Mouse (Mus musculus): ENCODE data around the gene Utrn. TPM values are rescaled to one million over a fixed set of nuclear protein-coding genes. Genes with fewer than 3 reads are reported as not detected.

The Utrn gene
- total RNA-seq, 2 experiments from 2014 or later, result 41.5 to 42.8 TPM

DNA sequence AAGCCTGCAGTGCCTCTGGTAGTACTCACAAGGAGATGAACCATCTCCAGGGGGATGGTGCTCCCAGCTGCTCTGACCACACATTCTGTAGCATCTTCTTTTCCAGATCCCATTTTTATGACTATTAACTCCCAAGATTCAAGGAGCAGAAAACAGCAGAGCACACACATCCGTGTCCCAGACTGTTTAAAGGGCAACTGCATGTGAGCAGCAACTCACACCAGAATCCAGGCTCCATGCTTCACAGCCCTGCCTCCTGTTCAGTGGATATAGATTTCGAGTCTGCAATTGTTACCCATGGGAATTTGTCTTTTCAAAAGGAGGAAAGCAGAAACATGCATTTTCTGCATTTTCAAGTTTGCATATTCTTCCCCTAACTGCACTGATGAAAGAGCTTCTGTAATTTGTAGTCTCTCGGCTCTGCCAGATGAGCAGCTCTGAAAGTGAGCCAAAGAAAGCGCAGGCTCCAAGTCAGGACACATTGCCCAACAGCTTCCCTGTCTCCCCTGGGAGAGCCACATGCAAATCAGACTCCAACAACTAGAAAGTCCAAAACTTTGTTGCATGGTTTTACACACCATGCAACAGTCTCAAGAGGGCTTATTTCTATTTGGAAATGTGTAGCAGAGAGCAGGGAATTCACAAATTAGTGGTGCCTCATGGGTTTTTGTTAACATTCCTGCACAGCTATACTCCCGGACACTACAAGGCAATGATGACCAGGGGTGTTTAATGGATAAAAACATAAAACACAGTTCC, 111.0 kb downstream of the Utrn start:
- DNase-seq (ENCODE audit: extremely low spot score in 1 of 2, low spot score in 2 of 2), result peak; percentile 27 to 50
- intact Hi-C loops (cut with DNase I), result no loop called here

DNA sequence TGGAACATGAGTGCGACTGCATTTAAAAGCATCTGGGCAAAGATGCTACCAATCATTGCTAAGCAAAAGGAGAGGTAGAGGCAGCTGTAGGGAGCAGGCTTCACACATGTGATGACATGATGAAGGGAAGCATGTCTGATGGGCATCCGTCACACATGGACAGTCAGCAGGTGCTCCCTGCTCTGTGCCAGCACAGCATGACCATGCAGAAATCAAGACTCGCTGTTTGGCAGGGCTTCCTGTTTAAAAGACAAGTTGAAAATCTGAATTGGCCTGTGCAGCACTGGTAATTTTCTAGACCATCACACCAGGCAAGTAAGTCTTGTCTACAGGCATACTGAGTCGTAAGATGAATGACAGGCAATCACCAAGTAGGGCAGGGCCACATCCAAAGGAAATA, 112.5 kb downstream of the Utrn start:
- intact Hi-C loops (cut with DNase I), result no loop called here
- no peak for DNase-seq (ENCODE audit: extremely low spot score in 1 of 2, low spot score in 2 of 2)

DNA sequence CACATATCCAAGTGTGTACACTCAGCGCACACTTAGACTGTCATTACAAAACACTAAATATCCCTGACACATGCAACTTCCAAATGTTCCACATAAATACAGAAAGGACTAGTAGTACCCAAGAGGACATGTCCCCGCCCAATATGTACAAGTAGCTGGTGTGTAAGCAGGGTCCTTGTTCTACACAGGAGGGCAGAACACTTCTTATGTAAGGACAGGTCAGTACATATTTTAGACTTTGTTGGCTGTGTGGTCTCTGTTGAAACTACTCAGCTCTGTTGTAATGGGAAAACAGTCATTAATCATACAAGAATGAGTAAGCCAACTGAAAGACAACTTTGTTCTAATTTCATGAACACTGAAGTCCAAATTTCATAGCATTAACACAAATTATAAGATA, 114.3 kb downstream of the Utrn start:
- no peak for DNase-seq (ENCODE audit: extremely low spot score in 1 of 2, low spot score in 2 of 2)
- intact Hi-C loops (cut with DNase I), result no loop called here

DNA sequence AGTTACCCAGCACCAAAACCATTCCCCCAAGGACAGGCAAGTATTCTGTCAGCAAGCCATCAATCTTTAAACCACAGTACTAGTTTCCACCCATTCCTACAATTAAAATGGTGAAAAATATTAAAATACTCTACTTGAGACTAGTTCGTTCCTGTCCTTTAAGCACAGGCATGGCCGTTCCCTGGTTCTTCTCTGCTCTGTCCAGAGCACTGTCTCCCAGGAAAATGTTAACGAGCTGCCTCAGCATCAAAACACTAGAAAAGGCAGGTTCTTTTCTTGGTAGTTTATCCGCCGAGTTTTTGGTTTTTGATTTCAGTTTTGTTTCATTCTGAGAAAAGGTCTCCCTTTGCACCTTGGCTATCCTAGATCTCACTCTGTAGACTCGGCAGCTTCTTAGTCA, 115.0 kb downstream of the Utrn start:
- no peak for DNase-seq (ENCODE audit: extremely low spot score in 1 of 2, low spot score in 2 of 2)
- intact Hi-C loops (cut with DNase I), result no loop called here

DNA sequence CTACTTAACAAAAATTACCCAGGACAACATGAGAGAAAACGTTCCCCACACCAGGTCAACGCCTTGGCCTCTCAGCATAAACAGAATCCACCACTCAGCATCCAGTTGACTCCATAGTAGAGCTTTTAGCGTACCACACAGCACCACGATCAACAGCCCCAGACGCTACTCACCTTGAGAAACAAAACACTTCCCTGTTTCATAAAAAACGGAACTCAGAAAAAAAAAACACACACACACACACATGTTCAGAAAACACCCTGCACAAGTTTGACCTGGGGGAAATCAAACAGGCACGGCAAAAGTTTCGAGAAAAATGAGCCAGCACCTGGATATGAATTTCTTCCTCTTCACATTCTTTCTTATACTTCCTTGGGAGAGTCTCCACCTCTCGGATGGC, 125.4 kb downstream of the Utrn start:
- no peak for DNase-seq (ENCODE audit: extremely low spot score in 1 of 2, low spot score in 2 of 2)
- intact Hi-C loops (cut with DNase I), result no loop called here

DNA sequence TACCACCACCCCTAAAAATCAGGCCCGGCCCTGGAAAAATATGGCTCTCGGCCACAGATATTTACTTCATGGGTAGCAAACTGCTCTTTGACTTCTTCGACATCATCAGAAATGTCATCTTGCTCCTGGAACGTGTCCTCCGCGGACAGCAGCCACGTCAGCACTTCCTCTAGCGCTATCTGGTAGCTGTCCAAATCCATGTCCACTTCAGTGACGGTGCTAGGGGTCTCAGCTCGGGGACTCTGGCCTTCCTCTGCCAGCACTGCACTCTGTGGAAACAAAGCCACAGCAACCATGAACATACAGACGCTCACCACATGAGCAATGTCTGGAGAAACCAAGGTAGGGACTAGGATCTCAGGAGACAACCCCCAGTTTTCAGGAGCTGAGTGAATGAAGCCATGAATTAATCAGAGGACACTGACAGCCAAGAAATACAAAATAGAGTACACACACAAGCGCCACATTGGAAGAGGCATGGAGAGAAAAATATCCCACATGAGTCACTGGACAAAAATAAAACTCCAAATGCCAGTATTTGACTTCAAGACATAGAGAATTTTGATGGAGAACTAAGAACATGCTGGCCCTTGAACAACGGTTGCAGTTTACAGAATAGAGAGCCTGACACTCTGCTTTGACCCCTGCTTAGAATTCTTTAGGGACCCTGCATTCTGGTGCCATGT, 129.7 kb downstream of the Utrn start:
- no peak for DNase-seq (ENCODE audit: extremely low spot score in 1 of 2, low spot score in 2 of 2)
- intact Hi-C loops (cut with DNase I), result no loop called here

DNA sequence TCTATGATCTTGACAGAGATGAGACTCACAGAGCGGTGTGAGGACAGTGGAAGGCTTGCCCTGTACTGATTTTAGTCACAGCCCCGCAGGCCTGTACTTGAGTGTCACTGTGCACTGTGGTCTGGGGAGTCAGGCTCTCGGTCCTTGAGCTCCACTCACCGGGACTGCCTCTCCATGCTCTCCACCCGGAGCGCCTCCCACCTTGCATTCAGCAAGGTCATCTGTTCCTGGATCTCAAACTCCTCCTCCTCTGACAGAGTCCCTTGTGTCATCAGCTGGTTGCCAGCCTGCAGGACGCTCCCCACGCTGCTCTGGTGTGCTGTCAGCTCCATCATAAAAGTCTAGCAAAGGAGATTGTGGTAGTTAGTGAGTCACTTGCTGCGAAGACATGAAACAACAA, 131.2 kb downstream of the Utrn start:
- intact Hi-C loops (cut with DNase I), result no loop called here
- no peak for DNase-seq (ENCODE audit: extremely low spot score in 1 of 2, low spot score in 2 of 2)

DNA sequence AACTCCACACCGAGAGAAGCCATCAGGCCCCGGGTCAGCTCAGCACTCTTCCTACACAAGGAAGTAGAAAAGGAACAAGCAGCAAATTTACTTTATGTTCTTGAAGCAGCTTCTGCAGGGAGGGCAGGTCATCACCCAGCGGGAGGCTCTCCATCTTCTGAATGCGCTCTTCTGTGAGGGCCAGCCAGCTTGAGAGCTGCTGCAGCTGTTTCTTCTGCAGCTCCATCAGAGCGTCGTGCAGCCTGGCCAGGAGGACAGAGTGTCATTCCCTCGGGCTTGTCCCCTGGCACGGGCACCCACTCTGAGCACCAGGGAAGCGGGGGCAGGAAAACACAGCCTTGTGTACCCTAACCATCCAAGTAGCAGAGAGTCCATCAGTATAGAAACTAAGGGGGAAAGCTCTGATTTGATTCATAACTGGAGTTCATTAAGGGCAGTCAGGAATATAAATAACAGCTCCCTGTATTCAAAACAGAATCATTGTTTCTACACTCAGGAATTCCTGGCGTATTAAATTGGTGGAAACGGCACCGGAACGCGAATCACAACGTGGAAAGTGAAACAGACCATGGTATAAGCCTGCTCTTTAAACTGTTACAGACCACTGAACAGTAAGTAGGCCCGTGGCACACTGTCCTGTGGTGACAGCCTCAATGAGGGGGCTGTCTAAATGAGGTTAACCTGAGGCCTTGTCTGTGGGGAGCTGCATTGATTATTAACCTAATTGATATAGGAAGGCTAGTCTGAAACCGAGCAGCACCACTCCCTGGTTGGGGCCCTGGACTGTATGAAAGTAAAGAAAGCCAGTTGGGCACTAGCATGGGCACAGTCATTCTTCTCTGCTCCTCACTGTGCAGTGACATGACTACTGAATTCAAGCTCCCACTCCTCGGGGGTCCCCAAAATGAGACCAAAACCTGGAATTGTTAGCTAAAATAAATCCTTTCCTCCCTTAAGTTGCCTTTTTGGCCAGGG, 132.0 kb downstream of the Utrn start:
- DNase-seq (ENCODE audit: extremely low spot score in 1 of 2, low spot score in 2 of 2), result peak in 1 of 2 experiments; percentile 41
- intact Hi-C loops (cut with DNase I), result no loop called here

DNA sequence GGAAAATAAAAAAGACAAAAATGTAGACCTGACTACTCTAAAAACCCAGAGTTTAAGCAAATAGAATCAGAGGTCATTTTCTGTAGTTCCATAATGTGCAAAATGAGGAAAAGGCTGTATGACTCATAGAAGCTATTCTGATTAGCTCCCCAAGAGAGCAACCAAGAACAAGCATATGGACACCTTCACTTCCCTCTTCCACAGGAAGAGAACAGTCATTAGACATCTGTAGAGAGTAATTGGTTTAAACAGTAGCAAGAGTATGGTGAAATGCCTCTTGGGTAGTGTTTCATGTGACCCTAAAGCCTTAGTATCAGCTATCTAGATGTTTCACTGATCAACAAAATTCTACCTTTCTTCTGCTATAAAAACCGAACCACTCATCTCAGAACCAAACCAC, 133.5 kb downstream of the Utrn start:
- intact Hi-C loops (cut with DNase I), result no loop called here
- DNase-seq (ENCODE audit: extremely low spot score in 1 of 2, low spot score in 2 of 2), result no peak

DNA sequence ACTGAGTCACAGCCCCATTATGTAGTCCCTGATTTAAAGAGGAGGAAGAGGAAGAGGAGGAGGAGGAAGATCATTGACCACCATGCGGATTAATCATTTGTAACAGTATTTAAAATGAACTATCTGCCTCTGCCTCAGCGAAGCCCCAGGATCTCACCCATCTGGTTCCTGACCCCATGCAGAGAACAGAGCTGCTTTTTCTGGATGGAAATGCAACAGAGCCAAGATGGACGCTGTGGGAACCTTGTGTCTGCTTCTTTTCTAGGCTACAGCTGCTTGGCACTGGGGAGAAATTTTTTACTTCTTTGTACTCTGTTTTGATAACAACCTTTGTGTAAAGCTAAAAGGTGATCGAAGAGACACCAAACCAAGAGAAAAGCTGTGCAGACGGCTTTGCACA, 137.7 kb downstream of the Utrn start:
- intact Hi-C loops (cut with DNase I), result no loop called here
- DNase-seq (ENCODE audit: extremely low spot score in 1 of 2, low spot score in 2 of 2), result no peak

DNA sequence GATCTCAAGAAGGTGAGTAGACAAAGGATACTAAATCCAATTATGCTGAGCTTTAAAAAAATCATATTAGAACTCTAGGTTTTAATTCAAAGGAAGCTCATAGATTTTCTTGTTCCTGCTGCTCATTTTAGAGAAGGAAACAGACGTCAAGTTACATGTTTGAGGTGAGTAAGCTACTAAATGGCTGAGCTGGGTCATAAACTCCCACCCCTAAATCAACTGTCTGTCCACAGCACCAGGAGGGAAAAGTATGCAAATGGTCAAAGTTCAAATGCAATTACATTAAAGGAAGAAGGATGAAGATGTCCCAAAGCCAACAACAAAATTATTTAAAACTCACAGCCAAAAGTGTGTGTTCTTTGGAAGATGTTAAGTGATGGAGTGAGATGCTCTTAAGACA, 139.5 kb downstream of the Utrn start:
- intact Hi-C loops (cut with DNase I), result no loop called here
- no peak for DNase-seq (ENCODE audit: extremely low spot score in 1 of 2, low spot score in 2 of 2)

DNA sequence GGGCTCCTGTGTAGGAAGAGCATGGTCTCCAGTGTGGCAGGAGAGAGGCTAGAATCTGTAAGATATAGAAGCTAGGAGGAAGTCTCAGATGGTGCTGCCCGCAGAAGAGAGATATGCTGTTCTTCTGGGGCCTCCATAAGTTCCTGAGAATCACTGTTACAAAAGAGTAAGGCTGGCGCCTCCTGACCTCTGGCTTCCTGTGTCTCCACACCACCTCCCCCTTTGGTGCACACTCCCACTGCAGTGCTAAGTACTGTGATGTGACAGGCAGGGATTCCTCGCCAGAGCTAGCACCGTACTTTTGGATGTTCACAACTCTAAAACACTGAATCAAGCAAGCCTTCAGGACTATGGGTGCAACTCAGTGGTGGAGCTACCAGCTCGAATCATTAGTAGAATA, 140.1 kb downstream of the Utrn start:
- intact Hi-C loops (cut with DNase I), result no loop called here
- no peak for DNase-seq (ENCODE audit: extremely low spot score in 1 of 2, low spot score in 2 of 2)

DNA sequence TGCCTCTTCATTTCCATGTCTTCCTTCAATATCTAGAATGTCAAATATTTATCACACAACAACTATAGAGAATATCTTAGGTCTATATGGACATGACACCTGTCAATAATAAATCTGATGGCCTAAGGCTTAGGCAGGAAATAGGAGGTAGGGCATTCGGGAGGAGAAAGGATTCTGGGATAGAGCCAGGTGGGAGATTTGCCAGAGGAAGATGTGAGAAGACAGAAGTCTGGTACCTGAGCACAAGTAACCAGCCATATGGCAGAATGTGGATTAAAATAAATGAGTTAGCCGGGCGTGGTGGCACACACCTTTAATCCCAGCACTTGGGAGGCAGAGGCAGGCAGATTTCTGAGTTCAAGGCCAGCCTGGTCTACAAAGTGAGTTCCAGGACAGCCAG, 141.3 kb downstream of the Utrn start:
- DNase-seq (ENCODE audit: extremely low spot score in 1 of 2, low spot score in 2 of 2), result no peak
- intact Hi-C loops (cut with DNase I), result no loop called here

DNA sequence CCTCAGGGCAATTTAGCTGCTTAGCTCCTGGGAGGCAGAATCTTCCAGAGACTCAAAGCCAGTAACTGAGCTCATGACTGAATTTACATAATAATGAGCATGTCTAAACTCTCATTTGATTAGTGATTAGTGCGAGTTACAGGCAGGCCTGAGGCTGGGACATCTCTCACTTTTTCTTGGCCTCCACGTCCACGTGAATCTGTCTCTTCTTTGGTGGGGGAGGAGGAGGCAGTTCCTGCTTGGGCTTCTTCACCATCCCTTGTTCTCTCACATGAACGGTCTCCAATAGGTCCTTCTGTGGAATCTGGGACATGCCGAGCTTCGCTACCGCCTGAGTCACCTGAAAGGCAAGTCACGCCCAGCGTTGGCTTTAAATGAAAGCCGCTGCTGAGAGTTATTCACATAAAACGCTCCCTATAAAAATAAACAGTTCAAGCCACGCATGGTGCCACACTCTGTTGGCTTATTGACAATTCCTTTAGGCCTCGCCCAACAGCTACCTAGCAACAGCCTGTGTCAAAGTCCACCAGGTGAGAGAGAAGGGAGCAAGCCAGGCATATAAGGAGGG, 143.0 kb downstream of the Utrn start:
- no peak for DNase-seq (ENCODE audit: extremely low spot score in 1 of 2, low spot score in 2 of 2)

DNA sequence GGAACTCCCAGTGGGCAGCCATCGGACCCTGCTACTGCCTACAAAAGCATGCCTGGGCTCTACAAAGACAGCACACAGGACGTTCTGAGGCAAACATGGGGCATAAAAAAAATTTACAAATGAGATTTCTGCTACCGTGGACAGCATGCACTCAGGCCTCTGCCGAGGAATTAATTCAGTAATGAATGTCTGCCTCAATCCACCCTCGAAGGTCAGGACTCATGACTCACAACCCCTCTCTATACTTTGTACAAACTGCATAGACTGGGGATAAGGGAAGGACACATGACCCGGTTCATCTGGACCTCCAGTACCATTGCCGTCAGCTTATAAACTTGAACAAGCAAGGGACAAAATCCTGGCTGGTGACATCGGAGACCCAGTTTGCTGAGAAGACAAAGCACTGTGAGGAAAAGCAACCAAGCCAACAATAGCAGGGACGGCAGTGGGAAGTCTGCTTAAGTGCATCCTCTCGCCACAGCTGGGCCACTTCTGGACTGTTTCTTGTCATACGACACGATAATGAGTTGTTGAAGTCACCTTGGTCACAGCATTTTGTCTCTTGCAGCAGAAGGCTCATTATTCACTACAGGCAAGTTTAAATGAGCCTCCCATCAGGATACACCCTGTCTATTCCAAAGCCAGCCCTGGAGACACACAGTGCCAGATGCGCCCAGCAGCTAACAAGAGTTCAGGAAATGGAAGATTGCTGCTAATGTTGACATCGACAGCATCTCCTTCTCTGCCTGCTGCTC, 144.7 kb downstream of the Utrn start:
- intact Hi-C loops (cut with DNase I), result no loop called here
- DNase-seq (ENCODE audit: extremely low spot score in 1 of 2, low spot score in 2 of 2), result no peak

More for the DNA sequence above, 143.0 kb downstream of the Utrn start:
- intact Hi-C loops (cut with DNase I), result no loop called here

DNA sequence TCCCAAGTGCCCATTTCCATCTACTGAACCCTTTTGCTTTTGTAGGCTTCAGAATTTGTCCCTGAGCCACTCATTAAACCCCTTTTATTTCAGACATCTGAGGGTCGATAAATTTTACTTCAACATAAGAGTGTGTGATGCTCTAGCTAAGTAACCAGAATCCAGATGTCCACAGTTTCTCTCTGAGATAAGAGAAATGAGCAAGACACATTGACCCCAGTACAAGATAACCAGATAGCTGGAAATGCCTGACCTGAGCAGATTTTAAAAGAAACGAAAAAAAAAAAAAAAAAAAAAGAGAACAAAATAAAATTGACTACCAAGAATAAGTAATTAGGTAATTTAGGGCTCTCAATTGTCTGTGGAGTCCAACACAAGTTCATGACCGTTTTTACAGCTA, 145.9 kb downstream of the Utrn start:
- intact Hi-C loops (cut with DNase I), result no loop called here

DNA sequence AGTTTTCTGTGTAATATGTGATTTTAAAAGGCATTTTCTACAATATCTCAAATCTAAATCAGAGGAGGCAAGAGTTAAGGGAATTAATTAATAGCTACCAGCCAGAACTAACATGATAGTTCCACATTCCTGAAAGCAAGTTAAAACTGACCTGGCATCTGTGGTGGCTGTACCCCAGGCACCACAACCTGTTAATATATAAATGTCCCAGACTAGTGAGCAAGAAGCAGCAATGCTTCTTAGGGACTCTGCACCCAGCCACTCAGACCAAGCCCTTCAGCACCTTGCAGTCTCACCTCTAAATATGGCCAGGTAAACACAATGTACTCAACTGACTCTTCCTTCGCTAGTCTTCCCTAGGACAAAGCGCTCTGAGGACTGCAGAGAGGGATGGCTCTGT, 147.1 kb downstream of the Utrn start:
- DNase-seq (ENCODE audit: extremely low spot score in 1 of 2, low spot score in 2 of 2), result no peak
- intact Hi-C loops (cut with DNase I), result no loop called here

More for the DNA sequence above, 145.9 kb downstream of the Utrn start:
- DNase-seq (ENCODE audit: extremely low spot score in 1 of 2, low spot score in 2 of 2), result no peak

DNA sequence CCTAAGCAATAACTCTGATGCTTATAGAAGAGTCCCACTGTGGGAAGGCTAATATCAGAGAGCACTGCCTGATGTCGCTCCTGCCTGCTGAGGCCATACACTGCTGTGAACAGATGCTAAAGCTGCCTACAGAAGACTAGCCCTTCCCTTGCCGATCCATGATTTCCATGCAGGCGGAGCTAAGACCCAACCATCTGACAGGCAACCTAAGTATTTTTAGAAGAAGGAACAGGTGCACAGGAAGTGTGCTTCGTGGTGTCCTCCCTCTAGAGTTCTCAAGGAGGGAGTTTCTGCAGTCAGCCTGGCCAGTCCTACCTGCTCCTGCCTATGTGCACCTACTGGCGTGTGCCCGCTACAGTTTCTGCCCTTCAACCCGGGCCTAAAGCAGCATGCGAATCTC, 150.8 kb downstream of the Utrn start:
- intact Hi-C loops (cut with DNase I), result no loop called here
- no peak for DNase-seq (ENCODE audit: extremely low spot score in 1 of 2, low spot score in 2 of 2)

DNA sequence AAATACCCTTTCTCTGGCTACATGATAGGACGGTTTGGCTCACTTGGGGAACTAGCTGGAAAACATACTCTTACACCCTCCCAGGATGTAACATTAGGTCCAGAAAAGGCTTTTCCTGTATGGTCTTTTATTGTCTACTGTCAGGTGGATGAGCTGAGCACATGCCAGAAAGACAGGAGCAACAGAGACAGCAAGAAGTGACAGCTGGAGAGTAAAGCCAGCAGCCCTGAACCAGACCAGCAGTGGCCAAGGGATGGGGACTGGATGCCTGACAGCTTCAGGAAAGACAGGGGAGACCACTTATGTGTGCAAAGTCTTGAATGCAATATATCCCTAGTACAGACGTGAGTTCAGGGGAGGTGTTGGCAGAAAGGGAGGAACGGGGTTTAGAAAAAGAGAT, 151.8 kb downstream of the Utrn start:
- intact Hi-C loops (cut with DNase I), result no loop called here

More for the DNA sequence above, 151.8 kb downstream of the Utrn start:
- no peak for DNase-seq (ENCODE audit: extremely low spot score in 1 of 2, low spot score in 2 of 2)
